Mouse (Mus musculus) macrophage (primary cell): ENCODE measurements around the gene Lrrc59. TPM values are rescaled to one million over a fixed set of nuclear protein-coding genes. Genes with fewer than 3 reads are reported as not detected.
"Not testable (repeated sequence)": the region's sequence is repeated elsewhere in the genome, so short reads cannot be mapped to it uniquely, and the experiment has no call there.

Experiments
- H3K27ac ChIP-seq: fragments of 350-480 bp; formaldehyde crosslinking; 2 replicates; pipeline ENCODE4 v1.9.0; 2021
- H3K36me3 ChIP-seq: fragments of 350-480 bp; formaldehyde crosslinking; 2 replicates; pipeline ENCODE4 v1.9.0; 2021; ENCODE audit errors: inconsistent target
- H3K4me3 ChIP-seq: fragments of 350-480 bp; formaldehyde crosslinking; 2 replicates; pipeline ENCODE4 v1.9.0; 2021; ENCODE audit errors: inconsistent target
- H3K79me2 ChIP-seq: fragments of 350-480 bp; formaldehyde crosslinking; 2 replicates; pipeline ENCODE4 v1.9.0; 2021; ENCODE audit errors: inconsistent target
- WGBS: methylation state at CpG from one replicate; pipeline ENCODE4 v1.1.7; 2026; ENCODE audit warnings: inconsistent platforms; ENCODE audit not compliant: missing documents; 5-methylcytosine and 5-hydroxymethylcytosine counted together
- polyA plus RNA-seq: library from polyadenylated mRNA; stranded (reverse); fragments of 250-400 nt; gene quantifications from 3 replicates; pipeline ENCODE4 v1.2.4, GENCODE M21; 2018; ENCODE audit warnings: inconsistent platforms

Lrrc59 gene
- polyA plus RNA-seq, 1 experiment from 2014 or later: 108 TPM

GRCm38 (mm10) chr11:94615494-94615893 lies 14.1 kb upstream of the Lrrc59 start:
- Histone ChIP-seq H3K79me2 (no peaks in the 10 kb centered on the region), H3K4me3 (no peak overlapping the region), H3K36me3 (no peaks in the 10 kb centered on the region), H3K27ac (no peak overlapping the region)
- 78% methylated on average over 4 of the region's 4 CpGs for WGBS

DNA sequence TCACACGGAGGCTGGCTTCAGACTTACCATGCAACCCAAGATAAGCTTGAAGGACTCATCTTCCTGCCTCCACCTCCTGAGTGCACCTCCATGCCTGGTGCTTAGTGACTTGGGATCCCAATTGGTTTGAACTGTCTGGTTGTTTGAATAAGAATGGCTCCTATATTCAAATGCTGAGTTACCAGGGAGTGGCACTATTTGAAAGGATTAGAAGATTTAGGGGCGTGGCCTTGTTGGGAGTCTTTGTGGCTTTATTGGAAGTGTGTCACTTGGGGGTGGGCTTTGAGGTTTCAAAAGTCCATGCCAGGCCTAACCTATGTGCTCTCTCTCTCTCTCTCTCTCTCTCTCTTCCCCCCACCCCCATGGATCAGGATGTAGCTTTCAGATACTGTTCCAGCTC lies 11.9 kb upstream of the Lrrc59 start:
- 100% methylated on average over 2 of the region's 2 CpGs for WGBS
- Histone ChIP-seq H3K27ac (no peak overlapping the region), H3K36me3 (no peaks in the 10 kb centered on the region), H3K79me2 (no peaks in the 10 kb centered on the region), H3K4me3 (no peak overlapping the region)

- no peak overlapping the region for H3K4me3 ChIP-seq
- H3K79me2 ChIP-seq: no peaks in the 10 kb centered on the region
- H3K27ac ChIP-seq: no peak overlapping the region
- H3K36me3 ChIP-seq: no peaks in the 10 kb centered on the region
- 63% methylated on average over 6 of the region's 6 CpGs for WGBS
Measured at GRCm38 (mm10) chr11:94620766-94621457, 8.7 kb upstream of the Lrrc59 start.

DNA sequence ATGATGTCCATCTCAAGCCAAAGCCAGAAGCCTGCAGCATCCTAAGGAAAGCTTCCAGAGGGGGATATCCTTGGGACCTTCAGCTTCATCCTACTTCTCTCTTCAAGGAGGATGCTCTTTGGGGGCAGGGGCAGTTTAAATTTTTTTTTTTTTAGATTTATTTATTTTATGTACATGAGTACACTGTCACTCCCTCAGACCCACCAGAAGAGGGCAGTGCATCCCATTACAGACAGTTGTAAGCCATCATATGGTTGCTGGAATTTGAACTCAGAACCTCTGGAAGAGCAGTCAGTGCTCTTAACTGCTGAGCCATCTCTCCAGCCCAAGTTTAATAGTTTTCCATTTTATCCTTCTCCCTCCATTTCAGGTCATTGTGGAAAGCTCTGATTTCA lies 8.1 kb upstream of the Lrrc59 start:
- Histone ChIP-seq H3K36me3 (no peaks in the 10 kb centered on the region), H3K27ac (no peak overlapping the region), H3K4me3 (no peak overlapping the region), H3K79me2 (no peaks in the 10 kb centered on the region)

DNA sequence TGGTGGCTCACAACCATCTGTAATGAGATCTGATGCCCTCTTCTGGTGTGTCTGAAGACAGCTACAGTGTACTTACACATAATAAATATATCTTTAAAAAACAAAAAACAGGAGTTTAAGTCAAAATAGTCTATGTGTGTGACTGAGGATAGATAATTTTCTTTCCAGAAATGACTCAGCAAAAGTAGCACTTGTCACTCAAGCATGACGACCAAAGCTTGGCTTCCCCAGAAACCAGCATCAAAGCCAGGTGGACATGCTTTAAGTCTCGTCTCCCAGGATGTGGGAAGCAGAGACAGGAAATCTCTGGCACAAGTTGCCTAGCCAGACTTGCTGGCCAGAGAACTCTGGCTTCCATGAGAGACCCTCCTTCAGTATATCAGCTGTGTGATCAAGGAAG lies 7.4 kb upstream of the Lrrc59 start:
- 42% methylated on average over 2 of the region's 2 CpGs for WGBS
- no peaks in the 10 kb centered on the region for H3K36me3 ChIP-seq
- H3K79me2 ChIP-seq: no peaks in the 10 kb centered on the region
- no peak overlapping the region for H3K4me3 ChIP-seq
- no peak overlapping the region for H3K27ac ChIP-seq

GRCm38 (mm10) chr11:94629884-94630198 lies 274 bp downstream of the Lrrc59 start:
- peak overlapping the region; percentile 71 for H3K27ac ChIP-seq
- 0% methylated on average over 26 of the region's 28 CpGs for WGBS

DNA sequence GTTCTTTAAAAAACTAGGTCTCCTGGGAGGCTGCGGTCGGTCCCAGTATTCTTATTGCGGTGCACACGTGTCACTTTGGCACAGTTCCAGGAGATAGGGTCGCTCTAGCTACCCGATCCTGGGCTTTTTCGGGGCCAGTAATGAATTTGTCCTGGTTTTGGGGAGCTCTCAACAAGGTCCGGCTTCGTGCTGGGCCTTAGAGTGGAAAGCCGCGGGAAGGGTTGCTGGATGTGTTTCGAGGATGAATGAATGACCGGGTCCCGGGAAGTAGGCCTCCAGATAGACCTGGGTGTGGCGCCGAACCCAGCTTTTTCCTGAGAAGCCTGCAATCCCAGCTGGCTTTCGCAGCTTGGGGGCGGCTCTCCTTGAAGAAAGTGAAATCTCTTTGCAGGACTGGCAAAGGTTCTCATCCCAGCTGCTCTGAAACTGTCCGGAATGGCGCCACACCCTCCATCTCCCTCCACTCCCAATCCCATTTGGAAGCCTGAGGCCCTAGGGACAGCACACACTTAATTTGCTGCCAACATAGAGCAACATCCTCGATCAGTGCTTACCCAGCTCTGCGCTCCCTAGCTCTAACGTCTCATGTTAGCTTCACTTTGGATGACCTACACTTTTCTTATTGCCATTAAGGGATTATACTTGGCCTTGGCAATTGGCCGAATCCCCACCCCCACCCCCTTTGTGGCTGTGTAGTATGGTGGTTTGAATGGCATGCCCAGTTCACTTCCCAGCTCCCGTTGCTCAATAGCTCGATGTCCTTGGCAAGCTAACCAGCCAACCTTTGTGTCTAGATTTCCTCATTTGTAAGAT lies 838 bp downstream of the Lrrc59 start:
- Histone ChIP-seq H3K27ac (peak overlapping the region; percentile 71), H3K4me3 (peak overlapping the region; percentile 99), H3K36me3 (peaks cover 30% of the 10 kb centered on the region), H3K79me2 (peaks cover 56% of the 10 kb centered on the region)
- 14% methylated on average over 26 of the region's 26 CpGs for WGBS

More at GRCm38 (mm10) chr11:94629884-94630198, 274 bp downstream of the Lrrc59 start:
- Histone ChIP-seq H3K79me2 (peaks cover 51% of the 10 kb centered on the region), H3K4me3 (peak overlapping the region; percentile 99), H3K36me3 (peaks cover 24% of the 10 kb centered on the region)

DNA sequence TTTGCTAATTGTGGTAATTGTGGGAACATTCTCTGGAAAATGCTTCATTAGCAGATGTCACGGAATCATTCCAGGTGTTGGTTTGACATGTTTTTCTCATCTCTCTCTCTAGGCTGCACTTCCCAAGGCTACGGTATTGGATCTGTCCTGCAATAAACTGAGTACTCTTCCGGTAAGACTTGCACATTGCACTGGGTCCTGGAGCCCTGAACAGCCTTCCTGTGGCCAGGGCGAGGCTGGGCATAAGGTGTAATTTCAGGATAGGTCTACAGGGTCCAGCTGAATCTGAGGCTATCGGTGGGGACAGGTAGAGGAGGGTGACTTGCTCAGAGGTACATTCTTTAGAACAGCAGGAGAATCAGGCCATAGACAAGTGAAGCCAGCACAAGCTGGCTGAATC lies 2.4 kb downstream of the Lrrc59 start:
- Histone ChIP-seq H3K27ac (no peak overlapping the region), H3K36me3 (peaks cover 45% of the 10 kb centered on the region), H3K79me2 (peaks cover 72% of the 10 kb centered on the region), H3K4me3 (no peak overlapping the region)
- WGBS: 100% methylated on average over 5 of the region's 5 CpGs

DNA sequence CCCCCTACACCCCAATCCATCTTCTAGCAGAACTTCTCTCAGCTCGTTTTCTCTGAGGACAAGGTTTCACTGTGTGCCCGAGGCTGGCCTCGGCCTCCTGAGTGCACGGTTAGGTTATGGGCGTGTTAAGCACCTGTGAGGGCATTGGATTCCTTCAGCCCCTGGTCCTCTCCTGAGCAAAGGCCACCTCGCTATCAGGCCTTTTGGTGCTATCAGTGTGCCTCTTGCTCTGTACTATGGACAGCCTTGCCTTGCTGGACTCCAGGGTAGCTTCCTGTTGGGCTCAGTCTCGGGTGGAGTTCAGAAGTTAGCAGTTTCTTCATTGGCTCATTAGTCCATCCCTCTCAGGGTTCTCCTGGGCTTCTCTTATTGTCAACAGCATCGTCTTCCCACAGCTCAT lies 3.4 kb downstream of the Lrrc59 start:
- H3K27ac ChIP-seq: no peak overlapping the region
- peaks cover 55% of the 10 kb centered on the region for H3K36me3 ChIP-seq
- no peak overlapping the region for H3K4me3 ChIP-seq
- 90% methylated on average over 8 of the region's 8 CpGs for WGBS
- H3K79me2 ChIP-seq: peaks cover 73% of the 10 kb centered on the region

DNA sequence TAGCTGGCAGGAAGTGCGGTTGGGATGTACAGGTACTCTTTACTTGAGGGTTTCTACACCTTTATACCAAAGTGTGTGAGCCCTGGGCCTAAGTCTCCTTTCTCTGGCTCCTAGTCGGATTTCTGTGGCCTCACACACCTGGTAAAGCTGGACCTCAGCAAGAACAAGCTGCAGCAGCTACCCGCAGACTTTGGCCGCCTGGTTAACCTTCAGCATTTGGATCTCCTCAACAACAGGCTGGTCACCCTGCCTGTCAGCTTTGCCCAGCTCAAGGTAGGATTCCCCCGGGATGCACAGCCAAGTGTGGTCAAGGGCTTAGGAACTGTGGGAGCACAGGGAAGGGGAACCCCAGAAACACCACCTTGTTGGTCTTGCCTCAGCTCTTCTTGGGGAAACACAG lies 4.9 kb downstream of the Lrrc59 start:
- no peak overlapping the region for H3K27ac ChIP-seq
- WGBS: 100% methylated on average over 5 of the region's 5 CpGs
- peaks cover 70% of the 10 kb centered on the region for H3K36me3 ChIP-seq
- no peak overlapping the region for H3K4me3 ChIP-seq
- peaks cover 73% of the 10 kb centered on the region for H3K79me2 ChIP-seq

DNA sequence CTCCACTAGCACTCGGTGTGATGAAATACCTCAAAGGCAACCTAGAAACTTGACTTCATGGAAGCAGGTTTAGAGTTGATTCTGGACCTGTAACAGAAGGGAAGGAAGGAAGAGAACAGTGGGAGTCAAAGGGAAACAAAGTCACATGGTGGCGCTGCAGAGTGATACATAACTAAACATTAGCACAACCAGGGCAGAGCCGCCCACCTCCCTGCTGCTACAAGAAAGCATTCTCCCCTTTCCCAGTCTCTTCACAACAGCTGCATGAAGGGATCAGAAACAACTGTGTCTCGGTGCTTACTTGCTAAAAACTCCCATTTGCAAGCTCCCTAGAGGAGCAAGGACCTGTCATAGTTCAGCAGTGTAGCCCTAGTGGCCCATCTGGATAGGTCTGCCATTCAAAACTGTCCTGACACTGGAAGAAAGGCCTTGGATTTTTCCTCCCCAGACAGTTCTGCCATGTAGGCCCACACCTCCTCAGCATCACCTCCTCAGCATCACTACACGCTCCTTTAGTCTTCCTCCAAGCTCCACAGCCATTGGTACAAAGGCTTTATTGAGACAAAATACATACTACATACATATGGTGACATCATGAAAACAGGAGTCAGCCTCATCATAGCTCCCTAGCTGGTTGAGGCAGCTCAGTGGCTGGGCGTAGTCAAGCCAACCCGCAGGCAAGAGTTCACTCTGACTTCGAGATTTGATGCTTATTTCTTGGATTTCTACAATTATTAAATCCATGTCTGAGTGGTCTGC lies 15.1 kb downstream of the Lrrc59 start:
- H3K79me2 ChIP-seq: no peaks in the 10 kb centered on the region
- no peak overlapping the region for H3K27ac ChIP-seq
- H3K4me3 ChIP-seq: no peak overlapping the region
- peaks cover 54% of the 10 kb centered on the region for H3K36me3 ChIP-seq
- WGBS: 86% methylated on average over 8 of the region's 8 CpGs

DNA sequence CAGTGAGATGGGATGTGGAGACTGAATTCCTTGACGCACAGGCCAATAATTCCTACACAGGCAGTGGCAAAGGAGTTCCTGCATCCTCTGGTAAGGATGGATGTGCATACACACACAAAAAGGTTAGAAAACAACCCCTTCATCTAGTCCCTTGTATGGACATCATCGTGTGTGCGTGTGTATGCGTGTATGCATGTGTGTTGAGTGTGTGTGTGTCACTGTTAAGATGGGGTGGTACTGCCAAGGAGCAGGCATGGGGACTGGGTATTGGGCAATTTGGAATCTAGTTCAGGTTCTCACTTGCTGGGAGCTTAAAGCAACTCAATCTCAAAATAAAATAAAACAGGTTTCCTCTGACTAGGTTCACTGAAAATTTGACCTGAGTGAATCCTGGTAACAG lies 16.9 kb downstream of the Lrrc59 start:
- Histone ChIP-seq H3K27ac (no peak overlapping the region), H3K36me3 (peaks cover 37% of the 10 kb centered on the region), H3K4me3 (no peak overlapping the region), H3K79me2 (no peaks in the 10 kb centered on the region)
- 93% methylated on average over 3 of the region's 4 CpGs for WGBS

GRCm38 (mm10) chr11:94651241-94651640 lies 21.7 kb downstream of the Lrrc59 start:
- peaks cover 39% of the 10 kb centered on the region for H3K79me2 ChIP-seq
- not testable (repeated sequence) for H3K27ac ChIP-seq, H3K36me3 ChIP-seq, H3K4me3 ChIP-seq
- 98% methylated on average over 5 of the region's 7 CpGs for WGBS

DNA sequence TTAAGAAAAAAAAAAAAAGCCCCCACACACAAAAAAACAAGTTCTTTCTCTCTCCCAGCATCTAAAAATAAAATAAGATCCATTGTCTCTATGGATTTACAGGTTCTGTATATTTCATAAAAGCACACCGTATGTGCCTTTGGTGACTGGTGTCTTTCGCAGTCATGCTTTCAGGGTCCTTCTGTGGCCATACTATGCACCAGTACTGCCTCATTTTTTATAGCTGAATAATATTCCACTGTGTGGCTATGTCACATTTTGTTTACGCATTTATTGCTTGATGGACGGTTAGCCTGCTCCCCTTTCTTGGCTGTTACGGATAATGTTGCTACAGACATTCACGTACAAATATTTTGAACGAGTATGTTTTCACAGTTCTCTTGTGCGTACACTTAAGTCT lies 23.4 kb downstream of the Lrrc59 start:
- peaks cover 13% of the 10 kb centered on the region; the same call in 1 of the 2 replicates for H3K36me3 ChIP-seq
- peak overlapping the region; percentile 88 for H3K4me3 ChIP-seq
- peak overlapping the region; percentile 95; the same call in 1 of the 2 replicates for H3K27ac ChIP-seq
- H3K79me2 ChIP-seq: peaks cover 46% of the 10 kb centered on the region
- 52% methylated on average over 8 of the region's 8 CpGs for WGBS
